Mouse (Mus musculus) hindbrain, embryonic 14.5 days (tissue): ENCODE data around the gene 4931409K22Rik. TPM values are rescaled to one million over a fixed set of nuclear protein-coding genes. Genes with fewer than 3 reads are reported as not detected.

ENCODE experiments used
- ATAC-seq: fragments of 200-750 bp; cut with Nextera tagmentation; 2 replicates; pipeline ENCODE4 v1.8.0; 2017; ENCODE audit warnings: moderate number of reproducible peaks, mild to moderate bottlenecking, moderate TSS enrichment, moderate library complexity; ENCODE audit not compliant: low FRiP score
- DNase-seq: peaks from one replicate; pipeline ENCODE4 v3.0.0-alpha.2; 2015; ENCODE audit warnings: low spot score
- H3K27ac ChIP-seq: fragments of 300-500 bp; sonication (generic); 2 replicates; pipeline ENCODE4 v1.5.1; 2014; ENCODE audit warnings: mild to moderate bottlenecking, moderate library complexity
- H3K27me3 ChIP-seq: fragments of 300-500 bp; sonication (generic); 2 replicates; pipeline ENCODE4 v1.6.1; 2014; ENCODE audit warnings: mild to moderate bottlenecking, low read length, mixed read lengths; ENCODE audit not compliant: control insufficient read depth, insufficient read depth
- H3K36me3 ChIP-seq: fragments of 300-500 bp; sonication (generic); replicated peaks from 2 replicates; pipeline ENCODE4 v1.6.1; 2014; ENCODE audit not compliant: control insufficient read depth, insufficient read depth
- H3K4me1 ChIP-seq: fragments of 300-500 bp; sonication (generic); replicated peaks from 2 replicates; pipeline ENCODE4 v1.6.1; 2014; ENCODE audit warnings: antibody characterized with exemption, low read length, mixed read lengths; ENCODE audit not compliant: control insufficient read depth, insufficient read depth
- H3K4me2 ChIP-seq: fragments of 300-500 bp; sonication (generic); replicated peaks from 2 replicates; pipeline ENCODE4 v1.6.1; 2014; ENCODE audit warnings: mild to moderate bottlenecking, moderate library complexity
- H3K4me3 ChIP-seq: fragments of 300-500 bp; sonication (generic); replicated peaks from 2 replicates; pipeline ENCODE4 v1.5.1; 2014; ENCODE audit warnings: mild to moderate bottlenecking, low read length
- H3K9ac ChIP-seq: fragments of 300-500 bp; sonication (generic); 2 replicates; pipeline ENCODE4 v1.6.1; 2014
- H3K9me3 ChIP-seq: fragments of 300-500 bp; sonication (generic); 2 replicates; pipeline ENCODE4 v1.6.1; 2016; ENCODE audit warnings: low read length; ENCODE audit not compliant: control insufficient read depth
- WGBS: fragments of 180-500 bp; shearing (Covaris S2); extraction: QIAGEN DNeasy Blood & Tissue Kit; methylation state at CpG from one replicate; pipeline ENCODE4 v1.1.7; 2014; 5-methylcytosine and 5-hydroxymethylcytosine counted together
- polyA plus RNA-seq: library from polyadenylated mRNA; unstranded; fragments of >200 nt; fragmentation: Nextera tagmentation; extraction: Ambion mirVana; gene quantifications from 2 replicates; pipeline ENCODE4 v1.2.1, GENCODE M21; 2014

Gene 4931409K22Rik
- polyA plus RNA-seq, 1 experiment from 2014 or later, result 0.19 TPM

- ATAC-seq, result no peak
- H3K4me3 ChIP-seq, result peak overlapping the region; percentile 50
- no peak overlapping the region for H3K27ac ChIP-seq
- DNase-seq, result no peak
- WGBS, result 20% methylated on average over 8 of the region's 8 CpGs
- H3K4me2 ChIP-seq, result peak overlapping the region; percentile 93
- H3K36me3 ChIP-seq, result no peaks in the 10 kb centered on the region
- H3K4me1 ChIP-seq, result peaks cover 11% of the 10 kb centered on the region; the same call in 1 of the 2 replicates
- H3K9me3 ChIP-seq, result no peaks in the 10 kb centered on the region
- peaks cover 58% of the 10 kb centered on the region for H3K27me3 ChIP-seq
- no peak overlapping the region for H3K9ac ChIP-seq
These were observed 32.8 kb downstream of the 4931409K22Rik start for GRCm38 (mm10) chr5:24523806-24524205.

- H3K27ac ChIP-seq, result no peak overlapping the region
- peaks cover 8% of the 10 kb centered on the region; the same call in 1 of the 2 replicates for H3K4me1 ChIP-seq
- H3K4me2 ChIP-seq, result no peak overlapping the region
- ATAC-seq (no peak), DNase-seq (no peak)
- peaks cover 42% of the 10 kb centered on the region for H3K27me3 ChIP-seq
- H3K4me3 ChIP-seq, result no peak overlapping the region
- H3K36me3 ChIP-seq, result no peaks in the 10 kb centered on the region
- WGBS, result 67% methylated on average over 8 of the region's 8 CpGs
- H3K9me3 ChIP-seq, result no peaks in the 10 kb centered on the region
- H3K9ac ChIP-seq, result no peak overlapping the region
These were observed 35.2 kb downstream of the 4931409K22Rik start for GRCm38 (mm10) chr5:24521366-24521765.

DNA sequence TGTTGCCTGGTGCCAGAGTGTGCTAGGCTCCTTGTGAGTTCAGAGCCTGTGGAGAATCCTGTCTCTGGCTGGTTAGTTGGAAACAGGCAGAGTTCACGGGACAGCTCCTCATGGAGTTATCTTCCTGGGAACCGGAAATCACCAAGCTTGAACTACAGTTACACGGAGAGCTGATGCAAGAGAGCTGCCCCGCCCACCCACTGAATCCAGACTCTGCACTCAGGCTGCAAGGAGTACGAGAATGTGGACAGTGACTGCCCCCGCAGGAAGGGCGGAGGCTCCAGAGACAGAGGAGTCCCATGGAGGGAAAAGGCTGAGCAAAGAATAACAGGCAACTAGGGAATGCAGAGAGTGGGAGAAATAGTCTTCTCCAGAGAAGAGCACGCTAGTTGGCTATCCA, 44.3 kb downstream of the 4931409K22Rik start:
- H3K27ac ChIP-seq, result no peak overlapping the region
- WGBS, result 57% methylated on average over 8 of the region's 8 CpGs
- no peak overlapping the region for H3K4me2 ChIP-seq
- 0 out of 2 replicates have a peak, but pooled peaks cover 3% of the 10 kb centered on the region for H3K4me1 ChIP-seq
- no peak for ATAC-seq
- no peak overlapping the region for H3K9ac ChIP-seq
- no peaks in the 10 kb centered on the region for H3K27me3 ChIP-seq
- no peaks in the 10 kb centered on the region for H3K36me3 ChIP-seq
- no peak for DNase-seq
- no peaks in the 10 kb centered on the region for H3K9me3 ChIP-seq
- no peak overlapping the region for H3K4me3 ChIP-seq

GRCm38 (mm10) chr5:24510635-24511034, 46.0 kb downstream of the 4931409K22Rik start:
- no peak for DNase-seq
- WGBS, result 54% methylated on average over 11 of the region's 11 CpGs

GRCm38 (mm10) chr5:24508406-24508805, 48.2 kb downstream of the 4931409K22Rik start:
- H3K9me3 ChIP-seq, result no peaks in the 10 kb centered on the region

More at GRCm38 (mm10) chr5:24510635-24511034, 46.0 kb downstream of the 4931409K22Rik start:
- ATAC-seq, result no peak
- Histone ChIP-seq H3K4me1 (0 out of 2 replicates have a peak, but pooled peaks cover 3% of the 10 kb centered on the region), H3K9ac (no peak overlapping the region), H3K9me3 (no peaks in the 10 kb centered on the region), H3K4me2 (no peak overlapping the region), H3K36me3 (no peaks in the 10 kb centered on the region), H3K4me3 (no peak overlapping the region), H3K27ac (no peak overlapping the region), H3K27me3 (no peaks in the 10 kb centered on the region)

GRCm38 (mm10) chr5:24505513-24505912, 51.1 kb downstream of the 4931409K22Rik start:
- no peak overlapping the region for H3K27ac ChIP-seq
- no peaks in the 10 kb centered on the region for H3K27me3 ChIP-seq
- H3K4me2 ChIP-seq, result no peak overlapping the region
- 58% methylated on average over 2 of the region's 2 CpGs for WGBS
- peaks cover 34% of the 10 kb centered on the region for H3K36me3 ChIP-seq
- H3K9ac ChIP-seq, result no peak overlapping the region
- DNase-seq (no peak), ATAC-seq (no peak)
- no peaks in the 10 kb centered on the region for H3K9me3 ChIP-seq
- H3K4me3 ChIP-seq, result no peak overlapping the region
- peaks cover 2% of the 10 kb centered on the region; the same call in 1 of the 2 replicates for H3K4me1 ChIP-seq

More at GRCm38 (mm10) chr5:24508406-24508805, 48.2 kb downstream of the 4931409K22Rik start:
- H3K4me2 ChIP-seq, result no peak overlapping the region
- WGBS, result 93% methylated on average over 7 of the region's 7 CpGs
- DNase-seq, result no peak
- no peak overlapping the region for H3K9ac ChIP-seq
- no peak overlapping the region for H3K27ac ChIP-seq
- H3K36me3 ChIP-seq, result 0 out of 2 replicates have a peak, but pooled peaks cover 6% of the 10 kb centered on the region
- no peak for ATAC-seq
- H3K27me3 ChIP-seq, result no peaks in the 10 kb centered on the region
- no peak overlapping the region for H3K4me3 ChIP-seq
- 0 out of 2 replicates have a peak, but pooled peaks cover 3% of the 10 kb centered on the region for H3K4me1 ChIP-seq

DNA sequence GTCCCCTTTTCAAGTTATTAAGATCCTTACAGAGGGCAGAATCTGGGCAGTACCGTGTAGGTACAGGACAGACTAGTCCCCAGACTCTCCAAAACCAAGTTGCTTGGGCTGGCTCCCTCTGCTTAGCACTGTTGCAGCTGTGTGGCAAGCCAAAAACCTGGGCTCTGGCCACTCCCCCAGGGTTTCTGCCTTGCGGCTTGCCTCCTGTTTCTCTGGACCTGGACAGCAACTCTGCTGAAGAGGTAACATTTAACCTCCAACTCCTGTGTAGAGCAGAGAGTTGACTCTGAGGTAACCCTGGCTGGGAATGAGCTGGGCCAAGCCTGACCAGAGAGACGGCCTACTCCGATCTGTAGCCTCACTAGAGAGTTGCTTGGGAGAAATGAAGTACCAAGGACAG, 53.8 kb downstream of the 4931409K22Rik start:
- no peak for DNase-seq
- H3K36me3 ChIP-seq, result peaks cover 58% of the 10 kb centered on the region

GRCm38 (mm10) chr5:24500851-24501250, 55.8 kb downstream of the 4931409K22Rik start:
- H3K4me3 ChIP-seq, result no peak overlapping the region
- WGBS, result 73% methylated on average over 11 of the region's 11 CpGs
- H3K4me2 ChIP-seq, result no peak overlapping the region
- DNase-seq (peak; percentile 64), ATAC-seq (0 out of 2 replicates have a peak, but pooled peaks have one; percentile 15)
- no peaks in the 10 kb centered on the region for H3K9me3 ChIP-seq
- H3K4me1 ChIP-seq, result peaks cover 36% of the 10 kb centered on the region
- H3K36me3 ChIP-seq, result peaks cover 69% of the 10 kb centered on the region
- no peak overlapping the region for H3K27ac ChIP-seq
- H3K9ac ChIP-seq, result no peak overlapping the region
- H3K27me3 ChIP-seq, result no peaks in the 10 kb centered on the region

More for the DNA sequence above, 53.8 kb downstream of the 4931409K22Rik start:
- WGBS, result 74% methylated on average over 4 of the region's 4 CpGs
- H3K9me3 ChIP-seq, result no peaks in the 10 kb centered on the region
- H3K4me1 ChIP-seq, result peaks cover 19% of the 10 kb centered on the region; the same call in 1 of the 2 replicates
- H3K4me2 ChIP-seq, result no peak overlapping the region
- H3K27me3 ChIP-seq, result no peaks in the 10 kb centered on the region
- H3K27ac ChIP-seq, result no peak overlapping the region
- H3K4me3 ChIP-seq, result no peak overlapping the region
- H3K9ac ChIP-seq, result no peak overlapping the region
- no peak for ATAC-seq

GRCm38 (mm10) chr5:24499113-24499512, 57.5 kb downstream of the 4931409K22Rik start:
- no peak overlapping the region for H3K4me2 ChIP-seq
- 38% methylated on average over 10 of the region's 10 CpGs for WGBS
- no peak overlapping the region for H3K9ac ChIP-seq
- H3K27me3 ChIP-seq, result no peaks in the 10 kb centered on the region
- peaks cover 49% of the 10 kb centered on the region for H3K4me1 ChIP-seq
- no peak for DNase-seq
- H3K9me3 ChIP-seq, result no peaks in the 10 kb centered on the region
- H3K27ac ChIP-seq, result no peak overlapping the region
- H3K4me3 ChIP-seq, result no peak overlapping the region
- ATAC-seq, result no peak
- peaks cover 82% of the 10 kb centered on the region for H3K36me3 ChIP-seq

- ATAC-seq (no peak), DNase-seq (no peak)
- no peak overlapping the region for H3K9ac ChIP-seq
- no peak overlapping the region for H3K27ac ChIP-seq
- no peaks in the 10 kb centered on the region for H3K27me3 ChIP-seq
- no peak overlapping the region for H3K4me2 ChIP-seq
- H3K36me3 ChIP-seq, result peaks cover 84% of the 10 kb centered on the region
- H3K4me3 ChIP-seq, result no peak overlapping the region
- H3K4me1 ChIP-seq, result peaks cover 49% of the 10 kb centered on the region
- H3K9me3 ChIP-seq, result no peaks in the 10 kb centered on the region
- 52% methylated on average over 12 of the region's 12 CpGs for WGBS
These were observed 59.1 kb downstream of the 4931409K22Rik start for GRCm38 (mm10) chr5:24497526-24497925.
